Mouse (Mus musculus) brain, adult 10 weeks (tissue): Measurements from ENCODE around the gene Tunar. TPM values are rescaled to one million over a fixed set of nuclear protein-coding genes. Genes with fewer than 3 reads are reported as not detected.

Source experiments
- polyA plus RNA-seq: library from polyadenylated mRNA; stranded (reverse); fragments of 350-450 nt; fragmentation: Illumina TruSeq; extraction: RNeasy Lipid Tissue Mini Kit (QIAGEN cat#74804); gene quantifications from one replicate; pipeline ENCODE4 v1.2.3, GENCODE M21; 2015; ENCODE audit warnings: low read depth, low replicate concordance

The Tunar gene
- polyA plus RNA-seq: 13.2 TPM

GRCm38 (mm10) chr12:105333570-105333969 is at the start of gene Tunar:
Gene Tunar (plus strand): TSS chr12:105333870.

Other genes with a start within 250 kb of the Tunar start
- gene Tcl1b2, start 187.9 kb upstream of the Tunar start, polyA plus RNA-seq: not detected
- not detected for gene Tcl1b1, start 174.2 kb upstream of the Tunar start, polyA plus RNA-seq
- gene Tcl1b5, start 157.5 kb upstream of the Tunar start, polyA plus RNA-seq: not detected
- gene Tcl1b3, start 142.8 kb upstream of the Tunar start, polyA plus RNA-seq: not detected
- gene Tcl1b4, start 131.9 kb upstream of the Tunar start, polyA plus RNA-seq: not detected
- not detected for gene Tcl1, start 111.1 kb upstream of the Tunar start, polyA plus RNA-seq
- 52.9 TPM for gene D430019H16Rik, start 120.0 kb downstream of the Tunar start, polyA plus RNA-seq
- gene Bdkrb2, start 229.4 kb downstream of the Tunar start, polyA plus RNA-seq: 0.48 TPM